Mouse (Mus musculus) layer of hippocampus, adult 18-20 months (tissue): Measurements from ENCODE around the gene Ccdc30. TPM values are rescaled to one million over a fixed set of nuclear protein-coding genes. Genes with fewer than 3 reads are reported as not detected.

Experiments
- DNase-seq, 2 experiments: peaks; one replicate each; pipeline ENCODE4 v3.0.0; 2022; ENCODE audit warnings: low spot score in 2 of 2
- total RNA-seq, 2 experiments: library from RNA; stranded (reverse); gene quantifications; 2 replicates each; pipeline ENCODE4 v1.2.3; 2021

The Ccdc30 gene
- total RNA-seq, 2 experiments from 2014 or later = 23.5 to 24.0 TPM

DNA sequence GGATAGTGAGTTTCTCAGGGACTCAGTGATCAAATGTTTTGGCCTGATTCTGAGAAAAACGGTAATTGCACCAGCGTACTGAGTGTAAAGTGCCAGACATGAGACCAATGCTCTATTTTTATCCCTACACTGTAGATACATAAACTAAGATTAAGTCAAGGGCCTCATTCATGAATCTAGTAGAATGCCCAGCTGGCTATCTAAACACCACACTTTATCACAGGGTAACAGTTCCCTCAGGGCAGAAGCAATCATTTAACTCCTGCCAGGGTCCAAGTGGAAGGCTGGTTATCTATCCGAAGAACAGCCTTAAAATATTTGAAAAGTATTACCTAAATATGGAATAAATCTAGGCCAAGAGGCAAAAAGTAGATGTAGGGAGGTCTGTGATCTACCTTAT, 2.6 kb upstream of the Ccdc30 start:
- DNase-seq = no peak

DNA sequence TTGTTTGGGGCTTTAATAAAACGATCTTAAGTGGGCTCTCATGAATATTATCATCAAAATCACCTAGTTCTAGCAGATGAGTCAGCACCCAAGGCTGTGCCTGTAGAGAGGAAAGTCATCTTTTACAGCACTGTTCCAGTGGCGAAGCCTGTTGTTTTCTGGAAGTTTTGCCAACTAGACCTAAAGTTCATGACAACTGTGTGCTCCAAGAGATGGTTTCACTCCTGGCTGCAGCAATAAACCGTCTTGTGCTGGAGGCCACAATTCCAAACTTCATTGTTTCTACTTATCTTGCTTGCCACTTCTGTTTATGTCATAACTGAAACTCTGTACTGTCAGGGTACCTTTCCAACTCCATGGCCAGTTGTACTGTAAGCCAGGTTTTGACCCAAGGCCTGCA, 1.9 kb upstream of the Ccdc30 start:
- no peak for DNase-seq

DNA sequence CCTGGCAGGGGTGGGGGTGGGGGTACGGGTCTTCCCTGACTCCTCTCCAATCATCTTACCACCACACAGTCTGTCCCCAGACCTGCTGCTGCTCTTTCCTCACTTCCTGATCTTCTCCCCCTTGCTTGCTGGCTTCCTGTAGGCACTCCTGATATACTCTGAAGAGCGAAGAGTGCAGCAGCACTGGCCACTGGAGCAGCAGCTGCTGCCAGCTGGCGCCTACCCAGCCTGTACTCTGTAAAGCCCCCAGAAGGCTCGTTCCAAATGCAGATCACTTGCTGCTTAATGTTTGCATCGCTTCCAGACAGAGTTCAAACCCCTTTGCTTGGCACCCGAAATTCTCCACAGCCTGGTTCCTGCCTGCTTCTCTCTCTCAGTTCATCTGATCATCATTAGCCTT, 2.5 kb downstream of the Ccdc30 start:
- DNase-seq = no peak

DNA sequence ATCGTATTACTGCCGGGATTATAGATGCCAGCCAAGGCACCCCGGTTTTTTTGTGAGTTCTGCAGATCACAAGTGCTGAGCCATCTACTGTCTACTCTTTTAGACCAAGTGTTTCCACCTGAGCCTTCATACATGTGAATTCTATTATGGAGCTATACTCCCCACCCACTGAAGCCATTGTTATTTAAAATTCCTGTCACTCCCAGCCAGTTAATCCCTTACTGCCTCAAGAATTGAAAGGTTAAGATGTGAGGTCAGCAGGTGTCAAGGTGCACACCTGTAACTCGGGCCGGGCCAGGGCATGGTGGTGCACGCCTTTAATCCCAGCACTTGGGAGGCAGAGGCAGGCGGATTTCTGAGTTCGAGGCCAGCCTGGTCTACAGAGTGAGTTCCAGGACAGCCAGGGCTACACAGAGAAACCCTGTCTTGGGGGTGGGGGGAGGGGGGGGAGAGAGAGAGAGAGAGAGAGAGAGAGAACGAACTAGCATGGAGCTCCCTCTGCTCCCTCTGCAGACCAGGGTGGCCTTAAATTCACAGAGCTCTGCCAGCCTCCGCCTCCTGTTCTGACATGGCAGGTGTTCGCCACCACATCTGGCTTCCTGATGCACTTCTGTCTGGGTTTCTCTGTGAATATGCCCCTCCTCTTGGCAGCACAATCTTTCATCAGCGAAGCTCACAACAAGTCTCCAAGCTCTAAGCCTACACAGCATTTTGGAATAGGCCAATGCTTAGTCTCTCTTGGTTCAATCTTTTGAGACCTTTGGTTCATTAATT, 3.3 kb downstream of the Ccdc30 start:
- no peak for DNase-seq

DNA sequence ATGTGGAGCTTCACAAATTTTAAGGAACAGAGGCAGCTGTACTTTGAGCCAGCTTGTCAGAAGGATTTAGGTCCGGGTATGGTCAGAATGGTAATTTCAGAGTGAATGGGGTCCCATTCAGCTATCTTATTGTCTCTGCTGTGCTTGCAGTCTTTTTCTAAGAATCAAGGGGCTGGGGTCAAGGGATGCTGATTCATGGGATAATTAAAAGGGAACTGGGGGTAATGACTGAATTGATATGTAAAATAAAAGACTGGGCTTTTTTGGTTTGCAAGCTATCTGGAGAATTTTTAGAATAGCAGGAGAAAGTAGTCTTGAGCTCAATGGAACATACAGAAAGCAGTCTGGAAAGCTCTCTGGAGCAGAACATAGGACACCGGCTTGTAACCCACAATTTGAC, 11.9 kb downstream of the Ccdc30 start:
- no peak for DNase-seq

DNA sequence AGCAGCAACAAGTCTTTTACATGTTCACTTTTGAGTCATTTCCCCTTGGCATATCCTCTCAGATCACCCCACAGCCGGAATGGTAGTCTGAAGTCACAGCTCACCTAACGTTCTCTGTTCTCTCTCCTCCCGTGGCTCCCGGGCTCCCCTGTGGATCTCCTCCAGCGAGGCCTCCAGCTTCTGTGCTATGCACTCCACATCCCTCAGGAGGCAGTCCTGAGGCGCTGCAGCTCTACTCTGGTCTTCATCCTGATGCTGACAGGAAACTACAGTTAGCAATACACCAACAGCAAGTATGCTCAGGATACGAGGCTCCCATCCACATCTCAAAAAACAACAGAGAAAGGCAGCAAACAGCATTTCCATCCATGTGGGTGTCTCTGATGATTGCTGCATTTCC, 14.4 kb downstream of the Ccdc30 start:
- no peak for DNase-seq

DNA sequence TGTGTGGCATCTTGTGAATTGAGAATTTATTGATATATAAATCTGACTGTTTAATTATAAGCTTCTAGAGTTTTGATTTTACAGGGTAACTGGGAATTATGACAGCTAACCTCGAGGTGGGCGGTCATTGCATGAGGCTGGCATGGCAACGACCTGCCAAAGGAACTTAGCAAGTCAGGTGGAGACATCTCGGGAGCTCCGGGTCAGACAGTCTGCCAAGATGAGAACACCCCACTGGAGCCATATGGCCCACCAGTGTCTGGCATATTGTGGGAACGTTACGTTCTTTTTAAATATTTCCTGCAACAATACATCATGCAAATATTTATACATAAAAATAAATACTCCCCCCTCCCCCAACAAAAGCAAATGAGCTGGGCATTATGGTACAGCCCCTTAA, 16.6 kb downstream of the Ccdc30 start:
- DNase-seq = peak in 1 of 2 experiments; percentile 32

DNA sequence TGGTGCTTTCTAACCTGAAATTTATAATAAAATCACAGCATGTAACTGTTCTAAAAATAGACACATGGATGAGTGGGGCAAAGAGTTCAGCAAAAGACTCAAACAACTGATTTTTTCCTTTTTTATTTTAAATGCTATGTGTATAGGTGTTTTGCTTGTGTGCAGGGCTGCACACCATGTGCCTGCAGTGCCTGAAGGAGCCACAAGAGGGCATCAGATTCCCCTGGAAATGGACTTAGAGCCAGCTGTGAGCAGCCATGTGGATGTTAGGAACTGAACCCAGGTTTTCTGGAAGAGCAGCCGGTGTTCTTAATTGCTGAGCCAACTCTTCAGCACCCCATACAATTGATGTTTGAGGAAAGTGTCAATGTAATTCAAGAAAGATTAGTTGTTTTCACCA, 25.0 kb downstream of the Ccdc30 start:
- DNase-seq = no peak

DNA sequence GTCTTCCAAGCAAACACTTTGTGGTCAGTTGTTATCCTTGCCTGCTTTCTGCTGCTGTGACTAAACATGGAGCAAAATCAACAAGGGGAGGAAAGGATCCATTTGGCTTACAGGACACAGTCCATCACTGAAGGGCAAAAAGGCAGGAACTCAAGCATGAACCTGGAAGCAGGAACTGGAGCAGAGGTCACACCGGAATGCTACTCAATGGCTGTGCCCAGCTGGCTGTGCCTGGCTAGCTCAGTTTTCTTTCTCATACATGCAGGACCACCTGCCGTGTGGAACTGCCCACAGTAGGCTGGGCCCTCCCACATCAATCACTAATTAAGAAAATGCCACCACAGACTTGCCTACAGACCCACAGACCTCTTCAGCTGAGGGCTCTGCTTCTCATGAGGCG, 26.1 kb downstream of the Ccdc30 start:
- no peak for DNase-seq

DNA sequence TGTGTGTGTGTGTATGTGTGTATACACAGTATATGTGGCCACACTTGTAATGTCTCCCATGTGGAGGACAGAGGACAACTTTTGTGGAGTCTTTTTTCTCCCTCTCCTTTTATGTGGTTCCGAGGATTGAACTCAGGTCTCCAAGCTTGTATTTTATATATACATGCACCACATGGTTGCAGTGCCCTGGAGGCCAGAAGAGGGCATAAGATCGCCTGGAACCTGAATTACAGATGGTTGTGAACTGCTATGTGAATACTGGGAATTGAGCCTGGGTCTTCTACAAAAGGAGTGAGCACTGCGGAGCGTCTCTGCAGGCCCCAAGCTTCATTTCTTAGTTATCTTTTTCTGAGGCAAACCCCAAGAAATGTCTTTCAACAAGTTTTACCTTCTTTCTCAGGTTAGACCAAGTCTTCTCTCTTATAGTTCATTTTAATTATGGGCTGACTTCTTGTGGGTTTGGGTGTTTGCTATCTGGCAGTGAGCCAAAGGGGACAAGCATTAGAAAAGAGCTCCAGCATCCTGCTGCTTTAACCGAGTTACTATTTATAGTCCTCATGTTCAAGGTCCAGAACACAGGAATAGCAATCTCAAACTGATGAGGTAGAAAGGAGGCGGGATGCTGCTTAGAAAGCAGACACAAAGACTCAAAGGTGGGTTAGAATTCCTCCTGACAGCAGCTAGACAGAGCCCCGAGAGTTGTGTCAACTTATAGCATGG, 33.7 kb downstream of the Ccdc30 start:
- DNase-seq = no peak

DNA sequence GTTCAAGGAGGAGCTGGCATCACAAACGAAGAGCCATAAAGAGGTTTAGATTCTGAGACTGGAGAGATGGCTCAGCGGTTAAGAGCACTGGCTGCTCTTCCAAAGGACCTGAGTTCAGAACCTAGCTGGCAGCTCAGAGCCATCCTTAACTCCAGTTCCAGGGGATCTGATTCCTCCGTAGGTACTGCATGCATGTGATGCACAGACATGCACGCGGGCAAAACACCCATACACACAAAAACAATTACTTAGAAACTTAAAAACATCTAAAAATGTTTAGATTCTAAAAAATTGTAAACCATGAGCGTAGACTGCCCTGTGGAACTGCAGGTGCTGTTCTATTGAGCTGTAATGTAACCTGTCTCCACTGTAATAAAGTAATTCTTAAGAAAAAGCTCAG, 45.9 kb downstream of the Ccdc30 start:
- no peak for DNase-seq

DNA sequence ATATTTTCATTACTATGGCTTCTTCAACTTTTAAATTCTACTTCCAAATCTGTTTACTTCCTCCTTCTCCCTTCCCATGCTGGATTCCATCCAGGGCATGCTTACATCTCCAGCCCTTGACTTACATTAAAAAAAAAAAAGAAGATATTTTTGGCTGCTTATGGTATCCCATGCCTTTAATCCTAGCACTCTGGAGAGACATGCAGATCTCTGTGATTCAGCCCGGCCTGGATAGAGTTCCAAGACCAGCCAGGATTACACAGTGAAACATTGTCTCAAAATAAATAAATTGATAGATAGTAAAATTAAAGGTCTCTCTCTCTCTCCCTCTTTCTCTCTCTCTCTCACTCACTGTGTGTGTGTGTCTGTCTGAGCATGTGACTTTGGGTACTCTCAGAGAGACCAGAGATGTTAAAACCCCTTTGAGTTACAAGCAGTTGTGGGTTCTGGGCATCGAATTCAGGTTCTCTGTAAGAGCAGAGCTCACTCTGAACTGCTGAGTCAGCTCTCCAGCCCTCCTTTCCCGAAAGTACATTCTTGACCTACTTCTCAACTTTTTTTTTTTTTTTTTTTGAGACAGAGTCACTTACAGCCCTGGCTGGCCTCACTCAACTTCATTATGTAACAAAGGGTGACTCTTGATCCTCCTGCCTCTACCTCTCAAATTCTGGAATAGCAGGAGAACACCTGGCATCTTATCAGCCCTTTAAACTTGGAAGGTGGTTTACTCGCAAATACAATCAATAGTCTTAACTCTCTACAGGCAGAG, 48.4 kb downstream of the Ccdc30 start:
- DNase-seq = no peak

DNA sequence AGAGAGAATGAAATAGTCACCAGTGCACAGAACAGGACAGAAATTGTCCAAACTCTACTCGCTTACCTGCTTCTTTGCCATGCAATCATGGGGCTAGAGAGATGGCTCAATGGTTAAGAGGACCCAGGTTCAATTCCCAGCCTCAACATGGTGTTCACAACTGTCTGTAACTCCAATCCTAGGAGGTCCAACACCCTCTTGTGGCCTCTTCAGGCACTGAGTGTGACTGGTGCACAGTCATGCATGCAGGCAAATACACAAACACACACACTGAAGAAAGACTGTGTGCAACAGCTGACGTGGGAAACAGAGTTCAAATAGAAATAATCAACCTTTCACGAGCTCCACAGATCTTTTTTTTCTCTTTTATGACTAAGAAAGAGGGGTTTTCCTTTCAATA, 53.1 kb downstream of the Ccdc30 start:
- DNase-seq = no peak

DNA sequence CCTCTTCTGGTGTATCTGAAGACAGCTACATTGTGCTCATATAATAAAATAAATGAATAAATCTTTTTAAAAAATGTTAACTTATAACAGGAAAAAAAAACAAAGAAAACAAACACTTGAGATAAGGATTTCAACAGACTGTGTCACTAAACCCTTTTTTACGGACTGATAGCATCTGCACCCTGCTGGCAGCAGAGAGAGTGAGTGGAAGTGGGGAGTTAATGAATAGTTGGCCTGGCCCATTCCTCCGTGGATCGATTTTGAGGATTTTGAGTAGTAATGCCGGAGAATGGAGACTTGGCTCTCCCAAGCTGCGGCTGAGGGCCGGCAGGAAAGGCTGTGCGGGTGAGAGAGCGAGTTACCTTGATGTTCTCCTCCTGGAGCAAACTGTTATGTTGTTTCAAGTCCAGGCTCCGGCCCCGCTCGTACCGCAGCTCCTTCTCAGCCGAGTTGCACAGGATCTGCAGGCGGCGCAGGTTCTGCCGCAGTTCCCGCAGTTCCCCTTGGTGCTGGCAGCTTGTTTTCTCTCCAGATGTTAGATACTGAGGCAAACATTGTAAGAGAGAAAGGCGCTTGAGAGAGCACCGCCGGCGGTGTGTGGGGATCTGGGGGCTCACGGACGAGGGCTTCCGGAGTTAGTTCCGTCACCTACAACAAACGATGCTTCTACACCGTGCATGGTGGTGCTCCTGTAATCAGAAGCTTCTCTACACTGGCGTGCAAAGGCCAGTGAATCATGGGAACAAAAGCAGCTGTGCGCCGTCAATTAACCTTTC, 55.9 kb downstream of the Ccdc30 start:
- DNase-seq = peak; percentile 7 to 17

DNA sequence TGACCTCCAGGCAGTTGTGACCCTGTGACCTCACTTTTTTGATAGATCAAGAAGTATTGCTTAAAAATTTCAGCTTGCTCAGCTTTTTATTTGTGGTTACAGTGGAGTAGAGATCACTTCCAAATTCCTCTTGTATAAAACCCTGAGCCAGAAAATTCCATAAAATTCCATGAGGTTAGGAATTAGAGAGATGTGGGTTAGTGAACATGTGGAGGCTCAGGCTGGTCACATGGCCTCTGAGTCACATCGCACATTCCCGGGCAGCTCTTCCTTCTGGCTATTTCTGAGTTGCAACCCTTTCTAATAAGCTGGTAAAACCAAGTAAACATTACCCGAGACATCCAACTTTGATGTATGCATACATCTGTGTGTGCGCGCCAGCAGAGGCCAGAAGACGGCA, 69.8 kb downstream of the Ccdc30 start:
- DNase-seq = no peak

DNA sequence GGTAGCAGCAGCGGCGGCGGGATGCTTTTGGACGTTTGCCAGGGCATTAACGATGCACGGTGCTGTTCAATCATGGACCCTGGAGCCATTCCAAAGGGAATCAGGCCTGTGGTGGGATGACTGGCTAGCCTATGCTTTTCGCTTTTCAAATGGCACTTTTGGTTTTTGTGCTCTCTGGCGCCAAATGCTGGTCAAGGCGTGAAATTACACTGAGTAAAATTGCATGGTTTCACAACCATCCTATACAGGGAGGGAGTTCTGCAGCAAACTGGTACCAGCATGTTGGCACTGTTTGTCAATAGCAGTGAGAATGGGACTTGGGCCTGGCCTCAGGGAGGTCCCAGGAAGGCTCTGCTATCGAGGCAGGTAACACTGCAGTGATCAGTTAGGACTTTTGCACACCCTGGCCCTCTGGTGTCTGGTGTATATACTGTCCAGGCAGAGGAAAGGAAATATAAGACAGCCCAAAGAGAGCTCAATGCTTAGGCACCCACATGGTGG, 76.4 kb downstream of the Ccdc30 start:
- DNase-seq = peak; percentile 11 to 45

DNA sequence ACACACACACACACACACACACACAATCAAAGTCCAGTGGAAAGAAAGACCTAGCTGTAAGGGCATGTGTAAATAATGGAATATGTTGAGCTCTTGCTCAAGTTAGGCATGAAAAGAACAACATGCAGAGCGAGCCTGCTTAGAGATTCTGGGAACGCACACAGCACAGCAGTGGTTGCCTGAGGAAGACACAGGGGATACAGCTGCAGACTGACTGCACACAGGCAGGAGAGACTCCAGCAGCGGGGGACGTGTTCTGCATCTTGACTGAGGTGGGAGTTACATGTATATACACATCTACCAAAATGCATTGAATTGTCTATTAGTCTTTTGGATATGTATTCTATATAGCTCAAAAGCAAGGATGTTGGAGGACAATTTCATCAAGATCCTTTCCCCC, 76.9 kb downstream of the Ccdc30 start:
- DNase-seq = peak in 1 of 2 experiments; percentile 8

DNA sequence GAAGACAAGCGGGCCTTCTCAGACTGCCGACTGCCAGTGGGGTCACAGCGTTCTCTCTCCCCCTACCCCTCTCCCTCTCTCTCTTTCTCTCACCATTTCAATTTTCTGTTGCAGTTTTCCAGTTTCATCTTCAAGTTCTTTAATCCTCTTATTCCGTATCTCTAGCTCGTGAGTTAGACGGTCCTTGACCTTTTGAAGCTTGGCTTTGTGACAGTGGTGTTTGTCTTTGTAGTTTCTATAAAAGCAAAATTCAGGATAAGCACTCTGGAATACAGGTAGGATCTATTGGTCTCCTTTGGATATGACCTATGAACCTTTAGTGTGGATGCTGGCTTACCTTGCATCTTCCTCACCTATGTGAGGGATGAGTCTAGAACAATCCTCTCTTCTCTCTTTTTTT, 81.8 kb downstream of the Ccdc30 start:
- no peak for DNase-seq

DNA sequence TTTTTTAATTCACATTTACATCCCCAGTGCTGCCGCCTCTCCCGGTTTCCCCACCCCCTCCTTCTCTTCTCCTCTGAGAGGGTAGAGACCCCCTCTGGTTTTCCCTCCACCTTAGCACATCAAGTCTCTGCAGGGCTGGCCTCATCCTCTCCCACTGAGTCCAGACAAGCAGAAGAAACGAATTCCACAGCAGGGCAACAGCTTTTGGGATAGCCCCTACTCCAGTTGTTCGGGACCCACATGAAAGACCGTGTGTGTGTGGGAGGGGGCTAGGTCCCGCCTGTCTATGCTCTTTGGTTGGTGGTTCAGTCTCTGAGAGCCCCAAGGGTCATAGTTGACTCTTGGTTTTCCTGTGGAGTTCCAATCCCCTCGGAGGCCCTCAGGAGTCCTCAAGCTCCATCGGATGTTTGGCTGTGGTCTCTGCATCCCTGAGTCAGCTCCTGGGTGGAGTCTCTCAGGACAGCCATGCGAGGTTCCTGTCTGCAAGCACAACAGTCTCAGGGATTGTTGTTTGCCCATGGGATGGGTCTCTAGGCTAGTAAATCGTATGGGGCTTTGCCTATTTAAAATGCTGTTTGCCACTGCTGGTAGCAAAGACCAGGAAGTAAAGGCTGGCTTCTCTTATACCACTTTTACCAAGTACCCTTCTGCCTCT, 94.3 kb downstream of the Ccdc30 start:
- DNase-seq = peak in 1 of 2 experiments; percentile 5

DNA sequence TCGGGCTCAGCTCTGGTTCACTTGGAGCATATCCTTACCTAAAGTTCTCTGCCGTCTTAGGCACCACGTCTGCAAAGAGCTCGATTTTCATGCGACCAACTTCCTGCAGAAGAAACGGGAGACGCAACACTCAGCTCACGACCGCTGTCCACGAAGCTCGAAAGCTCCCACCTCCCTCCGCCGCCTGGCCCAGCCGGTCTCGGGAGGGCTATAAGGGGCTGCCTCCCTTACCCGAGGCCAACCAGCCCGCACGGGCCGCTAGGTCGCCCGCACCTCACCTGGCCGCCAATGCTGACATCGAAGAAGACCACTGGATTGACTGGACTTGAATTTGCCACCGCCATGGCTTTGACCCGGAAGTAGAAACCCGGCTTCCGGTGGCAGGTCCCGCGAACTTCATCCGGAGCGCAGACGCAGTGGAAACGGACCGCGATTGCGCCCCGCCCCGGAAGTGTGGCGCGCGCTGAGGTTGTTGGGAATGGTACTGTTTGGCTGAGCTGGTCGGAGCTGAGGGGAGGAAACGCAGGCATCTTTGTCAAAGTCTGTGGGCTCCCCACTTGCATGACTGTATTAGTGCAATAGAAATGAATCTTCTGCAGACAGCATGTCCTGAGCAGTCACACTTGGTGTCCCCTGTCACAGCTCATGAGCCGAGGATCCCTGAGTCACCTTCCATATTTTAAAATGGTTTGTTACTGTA, 95.0 kb downstream of the Ccdc30 start, which contains the start of gene Ppih:
Ppih (minus strand) TSS at position 416 of the 700 bp plus-strand sequence.
- peak; percentile 94 to 98 for DNase-seq
